Mouse (Mus musculus) right cerebral cortex, postnatal 10 days (tissue): ENCODE measurements around the gene Fcor.
A peak's percentile ranks its signal among the peaks of the same experiment; 100 is the strongest.

ENCODE experiments used
- DNase-seq, 2 experiments: peaks; one replicate each; pipeline ENCODE4 v3.0.0; 2021; ENCODE audit warnings: low spot score in 2 of 2

Fcor gene

DNA sequence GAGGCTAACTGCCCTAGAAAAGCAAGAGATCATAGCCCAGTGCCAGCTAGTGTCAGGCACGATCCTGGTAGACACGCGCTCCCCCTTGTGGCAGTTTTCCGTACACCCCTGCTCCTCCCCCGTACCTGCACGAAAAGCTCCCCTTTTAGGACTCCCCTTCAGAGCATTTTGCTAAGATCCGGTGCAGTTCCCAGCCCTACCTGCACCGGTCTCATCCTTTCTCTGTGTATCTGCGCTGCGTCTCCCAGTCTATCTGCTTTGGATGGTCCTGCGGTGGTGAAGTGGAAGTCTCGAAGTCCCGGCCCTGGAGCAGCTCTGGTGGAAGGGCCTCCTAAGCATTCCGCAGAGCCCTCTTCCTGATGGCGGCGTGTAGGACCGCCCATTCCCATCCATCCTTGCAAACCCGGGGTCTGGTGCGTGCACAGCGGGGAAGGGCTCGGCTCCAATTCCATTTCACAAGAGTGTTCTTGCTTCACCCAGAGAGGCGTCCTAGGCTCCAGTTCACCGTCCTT is at the start of gene Fcor:
Gene Fcor (minus strand): TSS at position 383 of the 512 bp plus-strand sequence.
- DNase-seq, result peak; percentile 89 to 90

DNA sequence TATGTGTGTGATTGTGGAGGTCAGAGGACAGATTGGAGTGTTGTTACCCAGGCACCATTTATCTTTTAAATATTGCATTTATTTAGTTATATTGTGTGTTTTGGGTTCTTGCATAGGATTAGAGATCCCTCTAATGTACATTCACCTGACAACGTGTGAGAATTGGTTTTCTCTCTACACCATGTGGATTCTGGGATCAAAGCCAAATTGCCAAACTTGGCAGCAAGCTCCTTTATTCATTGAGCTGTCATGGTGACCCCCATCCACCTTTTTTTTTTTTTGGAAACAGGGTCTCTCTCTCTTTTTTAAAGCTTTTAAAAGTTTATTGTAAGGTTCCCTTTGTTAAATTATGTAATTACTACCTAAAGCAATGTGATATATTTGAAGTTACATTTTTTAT is 48.9 kb upstream of the Fcor start:
- DNase-seq, result no peak

DNA sequence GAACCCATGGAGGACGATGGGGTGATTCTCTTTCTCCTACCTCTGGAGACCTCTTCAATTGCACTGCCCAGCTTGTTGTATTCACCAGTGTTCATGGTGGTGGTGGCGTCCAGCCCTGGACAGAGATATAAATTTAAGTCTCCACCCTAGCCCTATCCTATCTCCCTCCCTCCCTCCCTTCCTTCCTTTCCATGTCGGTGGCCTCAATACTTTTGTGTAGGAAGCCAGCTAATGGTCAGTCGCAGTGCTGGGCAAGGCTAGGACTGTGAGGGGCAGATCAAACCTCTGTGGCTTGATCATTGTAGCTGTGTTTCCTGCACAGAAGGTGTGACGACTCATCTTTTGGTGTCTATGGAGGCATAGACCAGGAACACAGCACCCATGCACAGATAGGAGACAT is 48.4 kb upstream of the Fcor start, which contains the start of gene Clec4g:
Gene Clec4g (minus strand): TSS at position 101 of the 400 bp plus-strand sequence.
- DNase-seq, result no peak

GRCm38 (mm10) chr8:3718559-3718958 is 46.4 kb upstream of the Fcor start:
- DNase-seq, result peak; percentile 44 to 66

DNA sequence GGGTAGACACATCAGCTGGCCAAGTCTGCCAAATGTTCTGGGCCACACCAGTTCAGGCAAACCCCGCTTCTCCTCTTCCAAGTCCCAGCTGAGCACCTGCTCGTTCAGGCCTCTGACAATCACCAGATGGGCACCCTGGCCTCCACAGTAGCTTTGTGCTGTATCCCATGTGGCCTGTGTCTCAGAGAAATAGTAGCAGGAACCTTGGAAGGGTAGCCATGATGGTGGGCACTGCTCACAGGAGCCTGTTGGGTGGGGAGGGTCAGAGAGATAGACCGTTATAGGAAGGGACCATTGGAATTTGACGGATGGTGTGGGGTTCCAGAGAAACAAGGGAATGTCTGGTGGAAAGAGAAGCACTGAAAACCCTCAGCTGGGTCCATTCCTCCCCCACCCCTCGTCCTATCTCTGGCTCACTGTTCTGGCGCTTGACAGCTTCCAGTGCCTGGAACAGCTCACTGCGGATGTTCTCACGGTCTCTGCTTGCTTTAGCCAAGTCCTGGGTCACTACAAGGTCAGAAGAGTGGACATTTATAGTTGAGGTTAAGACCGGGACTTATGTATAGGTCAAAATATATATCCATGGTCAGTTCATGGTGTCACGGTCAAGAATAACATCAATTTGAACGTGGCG is 45.3 kb upstream of the Fcor start:
- DNase-seq, result no peak

GRCm38 (mm10) chr8:3711646-3712045 is 39.5 kb upstream of the Fcor start:
- DNase-seq, result no peak

GRCm38 (mm10) chr8:3710312-3710711 is 38.1 kb upstream of the Fcor start:
- no peak for DNase-seq

DNA sequence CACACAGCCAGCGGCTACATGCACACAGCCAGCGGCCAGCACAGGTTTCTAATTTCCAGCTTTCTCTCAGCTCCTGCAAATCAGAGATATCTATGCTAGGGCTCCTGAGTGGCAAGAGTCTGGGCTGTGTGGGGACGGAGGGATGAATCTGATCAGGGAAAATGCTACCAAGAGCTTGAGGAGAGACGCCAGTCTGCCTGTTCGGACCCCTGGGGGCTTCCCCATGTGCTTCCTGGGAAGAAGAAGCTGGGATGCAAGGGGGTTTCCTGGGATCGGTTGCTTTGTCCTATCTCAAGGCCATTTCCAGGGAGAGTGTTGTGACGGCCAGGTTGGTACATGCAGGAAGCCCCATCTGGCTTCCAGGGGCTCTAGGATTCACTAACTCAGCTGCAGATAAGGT is 35.4 kb upstream of the Fcor start:
- no peak for DNase-seq

DNA sequence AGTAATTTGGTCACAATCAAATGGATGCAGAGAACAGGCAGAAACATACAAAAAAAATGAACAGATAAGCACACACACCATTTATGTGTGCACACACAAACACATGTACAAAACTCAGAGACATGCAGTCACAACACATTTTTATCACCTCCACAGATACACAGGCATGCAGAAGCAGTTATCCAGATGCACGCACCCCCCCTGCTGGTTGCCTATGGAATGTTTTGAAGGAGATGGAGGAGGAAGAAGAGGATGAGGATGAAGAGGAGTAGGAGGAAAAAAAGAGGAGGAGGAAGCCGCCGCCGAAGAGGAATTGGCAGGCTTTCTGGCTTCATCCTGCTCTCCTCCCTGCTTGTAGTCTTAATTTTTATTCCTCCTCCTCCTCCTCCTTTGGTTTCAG is 33.5 kb upstream of the Fcor start:
- DNase-seq, result no peak

GRCm38 (mm10) chr8:3701491-3701890 is 29.3 kb upstream of the Fcor start:
- DNase-seq, result no peak

DNA sequence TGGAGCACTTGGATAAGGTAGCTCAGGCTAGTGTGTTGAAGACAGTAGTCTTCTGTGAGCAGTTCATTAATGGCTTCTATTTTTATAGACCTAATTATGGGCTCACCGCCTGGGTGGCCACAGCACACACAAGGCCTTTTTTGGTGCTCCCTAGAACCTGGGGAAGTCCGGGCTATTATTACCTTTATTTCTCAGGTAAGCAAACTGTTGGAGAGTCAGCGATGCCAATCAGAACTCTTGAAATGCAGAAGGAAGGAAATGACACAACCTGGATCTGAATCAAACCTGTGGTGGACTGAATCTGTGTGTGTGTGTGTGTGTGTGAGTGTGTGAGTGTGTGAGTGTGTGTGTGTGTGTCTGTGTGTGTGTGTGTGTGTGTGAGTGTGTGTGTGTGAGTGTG is 22.0 kb upstream of the Fcor start, which contains the start of gene Fcer2a:
Gene Fcer2a (minus strand): TSS at position 55 of the 400 bp plus-strand sequence.
- no peak for DNase-seq

- DNase-seq, result no peak
Measured at GRCm38 (mm10) chr8:3690774-3691173, 18.6 kb upstream of the Fcor start.

DNA sequence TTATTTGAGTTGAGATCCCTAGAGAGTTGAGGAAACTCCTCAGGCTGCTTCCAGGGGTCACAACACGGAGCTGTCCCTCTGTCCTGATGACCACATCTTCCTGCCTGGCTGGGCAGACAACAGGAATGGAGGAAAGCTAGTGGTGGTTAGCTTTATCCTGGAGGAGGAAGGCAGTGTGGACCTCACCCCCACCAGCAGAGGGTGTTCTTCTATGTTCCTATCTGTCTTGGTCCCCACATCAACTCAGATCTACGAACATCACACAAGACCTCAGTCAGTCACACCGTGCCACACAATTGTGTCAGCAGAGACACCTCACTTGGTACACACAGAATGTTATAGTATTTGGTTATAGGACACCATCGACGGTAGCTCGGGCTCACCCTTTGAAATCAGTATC is 15.4 kb upstream of the Fcor start:
- no peak for DNase-seq

DNA sequence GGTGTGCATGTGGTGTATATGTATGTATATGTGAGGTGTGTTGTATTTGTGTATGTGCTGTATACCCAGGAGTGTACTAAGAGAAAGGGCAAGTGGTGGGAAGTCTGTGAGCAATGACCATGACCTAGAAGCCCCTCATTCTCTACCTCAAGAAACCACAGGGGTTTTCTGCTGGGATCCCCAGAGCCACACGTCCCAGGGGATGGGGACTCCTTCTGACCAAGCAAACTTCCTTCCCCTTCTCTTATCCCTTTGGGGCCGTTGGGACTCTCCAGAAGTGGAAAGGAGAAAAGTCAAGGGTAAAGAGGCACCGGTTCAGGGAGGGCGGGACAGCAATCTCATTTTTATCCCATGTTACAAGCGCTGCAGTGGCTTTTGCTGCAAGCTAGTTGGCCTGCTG is 13.3 kb upstream of the Fcor start:
- no peak for DNase-seq

DNA sequence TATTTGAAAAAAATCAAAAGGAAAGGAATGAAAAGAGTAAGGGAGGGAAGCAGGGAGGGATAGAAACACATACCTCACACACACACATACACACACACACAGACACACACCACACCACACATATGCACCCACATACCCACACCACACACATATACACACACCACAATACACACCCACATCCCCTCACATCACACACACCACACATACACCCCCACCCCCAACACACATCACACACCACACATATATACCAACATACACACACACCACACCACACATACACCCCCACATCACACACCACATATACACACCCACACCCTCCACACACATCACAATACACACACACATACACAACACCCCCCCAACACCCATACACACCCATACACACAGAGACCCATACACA is 12.4 kb upstream of the Fcor start:
- no peak for DNase-seq

- no peak for DNase-seq
Measured at GRCm38 (mm10) chr8:3683408-3684176, 11.4 kb upstream of the Fcor start.

- DNase-seq, result no peak
Measured at GRCm38 (mm10) chr8:3682435-3682834, 10.3 kb upstream of the Fcor start.

- no peak for DNase-seq
Measured at GRCm38 (mm10) chr8:3679656-3680055, 7.5 kb upstream of the Fcor start.

- no peak for DNase-seq
Measured at GRCm38 (mm10) chr8:3679236-3679635, 7.1 kb upstream of the Fcor start.

DNA sequence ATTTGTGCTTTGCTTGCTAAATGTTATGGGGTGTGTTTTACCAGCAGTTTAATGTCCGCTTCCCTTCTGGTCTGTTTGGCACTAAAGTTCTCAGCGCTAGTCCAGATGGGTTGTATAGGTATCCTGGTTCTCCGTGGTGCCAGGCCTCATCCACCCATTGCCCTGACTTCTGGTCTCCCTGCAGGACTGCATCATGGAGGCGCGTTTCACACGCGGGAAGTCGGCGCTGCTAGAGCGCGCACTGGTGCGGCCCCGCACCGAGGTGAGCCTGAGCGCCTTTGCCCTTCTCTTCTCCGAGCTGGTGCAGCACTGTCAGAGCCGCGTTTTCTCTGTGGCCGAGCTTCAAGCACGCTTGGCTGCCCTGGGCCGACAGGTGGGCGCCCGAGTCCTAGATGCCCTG is 6.7 kb upstream of the Fcor start:
- no peak for DNase-seq

DNA sequence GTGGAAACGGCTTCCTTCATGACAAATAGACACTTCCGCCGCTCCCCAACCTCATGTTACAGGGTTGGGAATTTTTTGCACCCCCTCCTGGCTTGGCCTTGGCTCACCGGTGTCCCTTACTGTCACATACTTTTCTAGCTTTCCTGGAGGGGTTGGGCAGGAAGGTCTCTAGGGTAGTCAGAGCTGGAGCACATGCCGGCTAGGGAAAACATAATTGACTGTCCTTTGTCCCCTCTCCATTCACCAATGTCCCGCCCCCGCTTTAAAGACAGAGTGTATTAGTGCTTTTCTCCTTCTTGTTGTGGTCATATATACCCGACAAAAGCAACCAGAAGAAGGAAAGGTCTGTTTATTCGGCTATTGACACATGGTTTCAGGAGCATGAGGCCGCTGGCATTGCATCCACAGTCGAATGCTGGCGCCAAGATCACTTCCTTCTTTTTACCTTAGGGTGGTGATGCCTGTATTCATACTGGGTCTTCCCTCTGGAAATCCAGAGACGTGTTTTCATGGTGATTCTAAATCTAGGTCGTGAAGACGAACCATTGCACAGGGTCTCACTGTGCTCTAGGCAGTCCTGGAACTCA is 4.9 kb upstream of the Fcor start:
- peak in 1 of 2 experiments; percentile 46 for DNase-seq

DNA sequence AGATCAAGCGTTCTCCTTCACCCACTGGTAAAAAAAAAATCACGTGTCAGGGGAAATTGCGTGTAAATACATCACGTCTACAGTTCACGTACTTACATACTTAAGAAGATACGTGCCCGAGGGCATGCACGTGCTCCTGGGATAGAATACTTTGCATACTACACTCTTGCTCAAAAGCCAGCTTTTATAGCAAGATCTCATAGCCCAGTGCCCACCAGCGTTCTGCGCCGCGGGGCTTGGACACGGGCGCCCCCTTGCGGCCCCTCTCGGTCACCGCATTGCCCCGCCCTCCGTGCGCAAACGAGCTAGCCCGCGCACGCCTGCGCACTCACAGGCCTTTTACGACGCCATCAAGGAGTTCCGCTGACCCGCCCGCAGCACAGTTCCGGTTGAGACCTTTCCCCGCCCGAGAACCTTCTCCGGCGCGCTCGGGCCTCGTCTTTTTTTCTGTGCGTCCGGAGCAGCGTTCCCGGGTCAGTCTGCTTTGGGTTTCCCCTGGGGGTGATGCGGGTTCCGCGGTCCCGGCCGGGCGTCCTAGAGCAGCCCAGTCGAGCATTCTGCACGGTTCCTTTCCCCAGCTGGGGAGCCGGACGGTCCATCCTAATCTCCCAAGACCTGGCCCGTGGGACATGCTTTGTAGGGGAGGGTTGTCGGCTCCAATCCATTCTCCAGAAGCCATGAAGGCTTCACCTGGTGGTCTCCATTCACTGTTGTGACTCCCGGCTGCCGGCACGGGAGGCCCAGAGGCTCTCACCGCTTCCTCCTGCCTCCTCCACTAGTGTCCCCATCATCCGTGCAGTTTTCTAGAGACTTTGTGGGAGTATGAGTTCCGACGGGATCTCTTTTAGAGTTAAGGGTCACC is 4.2 kb upstream of the Fcor start, which contains the start of gene Trappc5:
Gene Trappc5 (plus strand): TSS at position 169 of the 862 bp plus-strand sequence.
- DNase-seq, result peak; percentile 95
